Mouse (Mus musculus) kidney, postnatal 4 days (tissue): Measurements from ENCODE around the gene Lipo4.
"Not testable (repeated sequence)": the region's sequence is repeated elsewhere in the genome, so short reads cannot be mapped to it uniquely, and the experiment has no call there.

ENCODE experiments used
- DNase-seq, 2 experiments: peaks; one replicate each; pipeline ENCODE4 v3.0.0; 2021; ENCODE audit warnings: mixed read lengths in 2 of 2

Gene Lipo4

GRCm38 (mm10) chr19:33517680-33518079 lies at the start of gene Lipo4:
Gene Lipo4 (minus strand): TSS chr19:33517780.
- DNase-seq: no peak

- DNase-seq: not testable (repeated sequence)
Measured at GRCm38 (mm10) chr19:33456426-33456825, 61.2 kb downstream of the Lipo4 start.

- DNase-seq: no peak
Measured at GRCm38 (mm10) chr19:33453725-33454124, 63.9 kb downstream of the Lipo4 start.
